Mouse (Mus musculus): ENCODE data around the gene Gramd1b. TPM values are rescaled to one million over a fixed set of nuclear protein-coding genes. Genes with fewer than 3 reads are reported as not detected.

The Gramd1b gene
- polyA plus RNA-seq, 1 experiment from 2014 or later = 5.8 TPM

GRCm38 (mm10) chr9:40400171-40400570 lies 131.0 kb downstream of the Gramd1b start:
- DNase-seq (ENCODE audit: low read depth, low spot score) (no peak), ATAC-seq (no peak)
- no peak for TF ChIP-seq CTCF (IDR thresholded peaks at IDR 0.05)
- ChIA-PET CTCF (no interaction called here), POLR2A (no interaction called here)
- no peaks in the 10 kb centered on the region for H3K27me3 ChIP-seq
- in situ Hi-C loops (cut with MboI; ENCODE audit: low pct_unique_long_range_greater_than_20kb) = loop anchor here (25.0 kb wide), 1 partner anchor 337 kb away; no protein-coding TSS in a partner anchor

- no peaks in the 10 kb centered on the region for H3K27me3 ChIP-seq
- no peak for TF ChIP-seq CTCF (IDR thresholded peaks at IDR 0.05)
- ATAC-seq (no peak), DNase-seq (ENCODE audit: low read depth, low spot score) (no peak)
- in situ Hi-C loops (cut with MboI; ENCODE audit: low pct_unique_long_range_greater_than_20kb) = no loop called here
- POLR2A ChIA-PET = no interaction called here
- CTCF ChIA-PET = interaction anchor here (1.3 kb wide), 1 partner anchor 66 kb away, joined by 3 read pairs; no protein-coding TSS in a partner anchor
These were observed 131.7 kb downstream of the Gramd1b start for GRCm38 (mm10) chr9:40399359-40399932.

GRCm38 (mm10) chr9:40397471-40398245 lies 133.5 kb downstream of the Gramd1b start:
- ChIA-PET POLR2A (no interaction called here), CTCF (interaction anchor here (1.0 to 1.2 kb wide), 2 partner anchors 32 to 48 kb away, joined by 3 read pairs; no protein-coding TSS in a partner anchor)
- H3K27me3 ChIP-seq = no peaks in the 10 kb centered on the region
- ATAC-seq (peak; percentile 45), DNase-seq (ENCODE audit: low read depth, low spot score) (no peak)
- TF ChIP-seq CTCF (IDR thresholded peaks at IDR 0.05) = no peak
- in situ Hi-C loops (cut with MboI; ENCODE audit: low pct_unique_long_range_greater_than_20kb) = no loop called here

- DNase-seq (ENCODE audit: low read depth, low spot score) (no peak), ATAC-seq (peak; percentile 79)
- H3K27me3 ChIP-seq = no peaks in the 10 kb centered on the region
- ChIA-PET POLR2A (no interaction called here), CTCF (no interaction called here)
- in situ Hi-C loops (cut with MboI; ENCODE audit: low pct_unique_long_range_greater_than_20kb) = no loop called here
- no peak for TF ChIP-seq CTCF (IDR thresholded peaks at IDR 0.05)
These were observed 134.1 kb downstream of the Gramd1b start for GRCm38 (mm10) chr9:40397036-40397435.

GRCm38 (mm10) chr9:40396171-40396570 lies 135.0 kb downstream of the Gramd1b start:
- H3K27me3 ChIP-seq = no peaks in the 10 kb centered on the region
- CTCF ChIA-PET = no interaction called here
- no peak for DNase-seq (ENCODE audit: low read depth, low spot score)
- no peak for TF ChIP-seq CTCF (IDR thresholded peaks at IDR 0.05)
- POLR2A ChIA-PET = interaction anchor here (0.6 kb wide), 1 partner anchor 27 kb away, joined by 3 read pairs; no protein-coding TSS in a partner anchor
- no peak for ATAC-seq
- in situ Hi-C loops (cut with MboI; ENCODE audit: low pct_unique_long_range_greater_than_20kb) = no loop called here

- H3K27me3 ChIP-seq = no peaks in the 10 kb centered on the region
- in situ Hi-C loops (cut with MboI; ENCODE audit: low pct_unique_long_range_greater_than_20kb) = no loop called here
- ATAC-seq = peak; percentile 24
- ChIA-PET POLR2A (interaction anchor here (0.7 kb wide), 1 partner anchor 169 kb away, joined by 7 read pairs; no protein-coding TSS in a partner anchor), CTCF (interaction anchor here (1.0 to 1.6 kb wide), 2 partner anchors 9 to 58 kb away, joined by 5 read pairs; no protein-coding TSS in a partner anchor)
- no peak for TF ChIP-seq CTCF (IDR thresholded peaks at IDR 0.05)
- DNase-seq (ENCODE audit: low read depth, low spot score) = no peak
These were observed 139.1 kb downstream of the Gramd1b start for GRCm38 (mm10) chr9:40391852-40392695.

GRCm38 (mm10) chr9:40391359-40391758 lies 139.8 kb downstream of the Gramd1b start:
- DNase-seq (ENCODE audit: low read depth, low spot score) = no peak
- no peaks in the 10 kb centered on the region for H3K27me3 ChIP-seq
- in situ Hi-C loops (cut with MboI; ENCODE audit: low pct_unique_long_range_greater_than_20kb) = no loop called here
- POLR2A ChIA-PET = no interaction called here
- no peak for TF ChIP-seq CTCF (IDR thresholded peaks at IDR 0.05)
- CTCF ChIA-PET = interaction anchor here (1.0 kb wide), 1 partner anchor 58 kb away, joined by 5 read pairs; no protein-coding TSS in a partner anchor
- ATAC-seq = no peak

- ChIA-PET CTCF (interaction anchor here (1.0 kb wide), 1 partner anchor 57 kb away, joined by 5 read pairs; no protein-coding TSS in a partner anchor), POLR2A (no interaction called here)
- ATAC-seq (no peak), DNase-seq (ENCODE audit: low read depth, low spot score) (no peak)
- peak; percentile 41 for TF ChIP-seq CTCF (IDR thresholded peaks at IDR 0.05)
- H3K27me3 ChIP-seq = no peaks in the 10 kb centered on the region
- in situ Hi-C loops (cut with MboI; ENCODE audit: low pct_unique_long_range_greater_than_20kb) = no loop called here
These were observed 140.3 kb downstream of the Gramd1b start for GRCm38 (mm10) chr9:40390904-40391303.

GRCm38 (mm10) chr9:40390396-40390760 lies 140.8 kb downstream of the Gramd1b start:
- DNase-seq (ENCODE audit: low read depth, low spot score) = no peak
- H3K27me3 ChIP-seq = no peaks in the 10 kb centered on the region
- no peak for TF ChIP-seq CTCF (IDR thresholded peaks at IDR 0.05)
- ATAC-seq = no peak
- ChIA-PET POLR2A (no interaction called here), CTCF (no interaction called here)
- in situ Hi-C loops (cut with MboI; ENCODE audit: low pct_unique_long_range_greater_than_20kb) = no loop called here

GRCm38 (mm10) chr9:40389669-40390395 lies 141.4 kb downstream of the Gramd1b start:
- no peaks in the 10 kb centered on the region for H3K27me3 ChIP-seq
- in situ Hi-C loops (cut with MboI; ENCODE audit: low pct_unique_long_range_greater_than_20kb) = no loop called here
- ChIA-PET POLR2A (interaction anchor here (0.7 kb wide), 1 partner anchor 23 kb away, joined by 5 read pairs; no protein-coding TSS in a partner anchor), CTCF (no interaction called here)
- DNase-seq (ENCODE audit: low read depth, low spot score) (no peak), ATAC-seq (no peak)
- no peak for TF ChIP-seq CTCF (IDR thresholded peaks at IDR 0.05)
